Mouse (Mus musculus) heart, adult 2 months (tissue): Measurements from ENCODE around the gene 1700024P04Rik. TPM values are rescaled to one million over a fixed set of nuclear protein-coding genes. Genes with fewer than 3 reads are reported as not detected.
A peak's percentile ranks its signal among the peaks of the same experiment; 100 is the strongest.
"Not testable (repeated sequence)": the region's sequence is repeated elsewhere in the genome, so short reads cannot be mapped to it uniquely, and the experiment has no call there.

Source experiments
- DNase-seq, 2 experiments: peaks; one replicate each; pipeline ENCODE4 v3.0.0; 2021
- H3K27ac ChIP-seq: fragments of 200-600 bp; 2 replicates; pipeline ENCODE4 v1.8.1; 2022
- H3K27me3 ChIP-seq: fragments of 200-500 bp; 2 replicates; pipeline ENCODE4 v1.6.1; 2012; ENCODE audit warnings: mild to moderate bottlenecking, low read length, inconsistent platforms, mixed read lengths; ENCODE audit not compliant: control insufficient read depth, insufficient read depth
- H3K36me3 ChIP-seq: fragments of 200-500 bp; 2 replicates; pipeline ENCODE4 v1.6.1; 2012; ENCODE audit warnings: low read length, inconsistent platforms; ENCODE audit not compliant: control insufficient read depth, insufficient read depth
- H3K4me1 ChIP-seq: fragments of 200-500 bp; 2 replicates; pipeline ENCODE4 v1.6.1; 2011; ENCODE audit warnings: low read length; ENCODE audit not compliant: control insufficient read depth, insufficient read depth
- H3K4me3 ChIP-seq: fragments of 200-600 bp; 2 replicates; pipeline ENCODE4 v1.8.1; 2022
- H3K79me2 ChIP-seq: fragments of 200-500 bp; replicated peaks from 2 replicates; pipeline ENCODE4 v1.6.1; 2012; ENCODE audit warnings: mild to moderate bottlenecking, inconsistent platforms, low read length, moderate library complexity, mixed read lengths; ENCODE audit not compliant: control insufficient read depth, insufficient read depth
- H3K9ac ChIP-seq: fragments of 200-500 bp; 2 replicates; pipeline ENCODE4 v1.6.1; 2012; ENCODE audit warnings: low read depth, mild to moderate bottlenecking, control low read depth, inconsistent platforms, low read length, mixed read lengths
- CTCF ChIP-seq: fragments of 200-600 bp; IDR thresholded peaks from 2 replicates; pipeline ENCODE4 v1.8.1; 2022; ENCODE audit warnings: antibody characterized with exemption, mild to moderate bottlenecking, moderate library complexity
- EP300 ChIP-seq: fragments of 200-500 bp; IDR thresholded peaks from 2 replicates; pipeline ENCODE4 v1.6.1; 2011; ENCODE audit warnings: low read depth, low read length, control low read depth; ENCODE audit not compliant: insufficient read depth
- POLR2A ChIP-seq: fragments of 200-500 bp; IDR thresholded peaks from 2 replicates; pipeline ENCODE4 v1.6.1; 2011; ENCODE audit warnings: mild to moderate bottlenecking, low read depth, low read length, control low read depth; ENCODE audit not compliant: insufficient read depth
- WGBS: fragments of 180-500 bp; shearing (Covaris S2); methylation state at CpG from one replicate; pipeline ENCODE4 v1.1.7; 2018; 5-methylcytosine and 5-hydroxymethylcytosine counted together
- intact Hi-C: fragments of 180-260 bp; cut with DNase I; formaldehyde crosslinking; loops from one replicate; pipeline ENCODE4 v1.15.1; 2025
- polyA plus RNA-seq: library from polyadenylated mRNA; depleted of rRNA; stranded (reverse); fragments of >200 nt; gene quantifications from 2 replicates; pipeline ENCODE4 v1.2.3, GENCODE M21; 2012
- total RNA-seq, 2 experiments: library from RNA; stranded (reverse); gene quantifications; 2 replicates each; pipeline ENCODE4 v1.2.3; 2021

The 1700024P04Rik gene
- total and polyA plus RNA-seq, 3 experiments, result not detected

DNA sequence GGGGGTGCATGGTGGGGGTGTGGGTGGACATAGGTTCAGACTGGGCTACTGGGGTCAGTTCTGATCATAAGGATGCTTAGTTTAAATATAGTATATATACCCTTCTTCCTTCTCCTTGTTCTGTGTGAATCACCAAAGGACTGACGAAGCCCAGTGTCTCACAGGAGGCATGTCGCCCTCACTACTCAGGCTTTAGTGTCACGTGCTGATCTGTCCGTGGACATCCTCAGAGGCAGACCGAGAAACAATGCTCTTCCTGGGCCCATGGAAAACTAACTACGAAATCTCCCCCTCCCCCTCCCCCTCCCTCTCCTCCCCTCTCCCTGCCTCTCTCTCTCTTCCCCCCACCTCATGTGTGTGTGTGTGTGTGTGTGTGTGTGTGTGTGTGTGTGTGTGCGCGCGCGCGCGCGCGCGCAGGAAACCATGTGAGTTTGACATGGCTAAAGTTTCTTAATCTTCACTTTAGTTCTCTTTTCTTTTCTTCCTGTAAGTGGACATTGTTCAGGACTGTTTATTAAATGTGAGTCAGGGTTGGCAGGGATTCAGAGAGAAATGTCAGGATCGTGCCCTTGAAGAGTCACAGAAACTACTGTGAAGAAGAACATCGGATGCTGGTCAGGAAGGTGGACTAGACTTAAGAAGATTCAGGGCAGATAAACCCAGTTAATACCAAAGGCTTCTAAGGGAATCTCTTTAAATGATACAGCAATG is 22.2 kb upstream of the 1700024P04Rik start:
- no peaks in the 10 kb centered on the region for H3K4me1 ChIP-seq
- DNase-seq, result no peak
- 70% methylated on average over 16 of the region's 17 CpGs for WGBS
- no peaks in the 10 kb centered on the region for H3K27me3 ChIP-seq
- no peaks in the 10 kb centered on the region for H3K36me3 ChIP-seq
- no peak overlapping the region for H3K27ac ChIP-seq
- H3K79me2 ChIP-seq, result no peaks in the 10 kb centered on the region
- H3K9ac ChIP-seq, result no peak overlapping the region
- intact Hi-C loops, result no loop called here
- H3K4me3 ChIP-seq, result no peak overlapping the region
- TF ChIP-seq CTCF (no peak), POLR2A (no peak), EP300 (no peak)

DNA sequence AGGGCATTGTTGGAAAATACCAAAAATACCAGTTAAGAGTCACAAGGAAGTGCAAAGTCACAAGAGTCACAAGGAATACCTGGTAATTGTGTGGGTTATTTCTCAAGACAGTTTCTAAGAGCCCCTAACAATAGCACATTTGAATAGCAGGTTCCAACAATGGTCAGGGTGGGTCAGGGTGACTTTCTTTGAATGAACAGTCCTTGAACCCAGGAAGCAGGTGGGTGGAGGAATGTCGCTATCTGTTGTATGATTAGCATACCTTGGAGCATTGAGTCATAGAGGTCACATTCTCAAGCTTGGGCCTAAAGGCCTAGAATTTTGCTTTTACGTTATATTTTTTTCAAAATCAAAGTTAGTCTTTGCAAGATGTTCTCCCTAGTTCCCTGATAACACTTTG is 17.3 kb upstream of the 1700024P04Rik start:
- intact Hi-C loops, H3K4me1 ChIP-seq, H3K4me3 ChIP-seq, H3K9ac ChIP-seq, H3K36me3 ChIP-seq, H3K27me3 ChIP-seq, DNase-seq, H3K27ac ChIP-seq, H3K79me2 ChIP-seq: not testable (repeated sequence)
- 96% methylated on average over 2 of the region's 2 CpGs for WGBS

DNA sequence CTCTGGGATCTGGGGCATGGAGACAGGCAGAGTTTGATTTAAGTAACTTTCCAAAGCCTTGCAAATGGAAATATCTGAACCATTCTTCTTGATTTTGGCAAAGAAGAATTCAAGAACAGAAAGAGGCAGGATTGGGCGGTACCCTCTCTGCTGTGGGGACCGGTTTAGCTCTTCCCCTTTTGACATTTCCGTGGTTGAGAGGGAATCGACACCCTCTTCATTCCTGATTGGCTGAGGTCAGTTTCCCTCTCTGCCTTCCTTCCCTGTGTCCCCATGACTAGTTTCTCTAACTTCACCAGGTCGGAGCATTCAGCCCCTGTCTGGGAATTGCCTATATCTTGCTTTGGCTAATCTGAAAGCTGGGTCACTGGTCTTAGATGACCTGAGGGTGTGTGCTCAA is 12.7 kb upstream of the 1700024P04Rik start:
- no peaks in the 10 kb centered on the region for H3K79me2 ChIP-seq
- intact Hi-C loops, result no loop called here
- no peaks in the 10 kb centered on the region for H3K36me3 ChIP-seq
- no peaks in the 10 kb centered on the region for H3K4me1 ChIP-seq
- WGBS, result 50% methylated on average over 5 of the region's 5 CpGs
- no peak overlapping the region for H3K4me3 ChIP-seq
- no peak overlapping the region for H3K9ac ChIP-seq
- DNase-seq, result peak in 1 of 2 experiments; percentile 17
- H3K27ac ChIP-seq, result no peak overlapping the region
- H3K27me3 ChIP-seq, result no peaks in the 10 kb centered on the region
- TF ChIP-seq EP300 (no peak), CTCF (no peak), POLR2A (no peak)

DNA sequence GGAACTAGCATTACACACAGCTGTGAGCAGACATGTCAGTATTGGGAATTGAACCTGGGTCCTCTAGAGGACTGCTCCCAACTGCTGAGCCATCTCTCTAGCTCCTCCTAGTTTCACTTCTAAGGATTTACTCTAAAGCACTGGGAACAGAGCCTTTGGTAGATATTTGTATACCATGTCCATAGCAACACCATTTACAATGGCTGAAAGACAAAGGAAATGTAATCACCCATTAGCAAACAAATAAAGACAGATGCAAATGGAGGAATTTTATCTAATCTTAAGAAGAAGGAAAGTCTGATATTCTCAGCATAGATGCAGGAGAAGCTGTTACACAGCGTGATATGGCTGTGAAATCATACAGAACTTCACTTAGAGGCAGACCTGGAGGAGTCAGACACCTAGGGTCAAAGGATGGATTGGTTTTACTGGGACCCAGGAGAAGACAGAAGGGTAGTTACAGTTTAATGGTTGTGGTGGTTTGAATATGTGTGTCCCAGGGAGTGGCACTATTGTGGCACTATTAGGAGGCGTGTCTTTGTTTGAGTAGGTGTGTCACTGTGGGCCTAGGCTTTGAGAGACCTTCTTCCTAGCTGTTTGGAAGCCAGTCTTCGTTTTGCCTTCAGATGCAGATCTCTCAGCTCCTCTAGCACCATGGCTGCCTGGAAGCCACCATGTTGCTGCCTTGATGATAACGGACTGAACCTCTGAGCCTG is 7.1 kb downstream of the 1700024P04Rik start:
- DNase-seq, result no peak
- Histone ChIP-seq H3K36me3 (no peaks in the 10 kb centered on the region), H3K27me3 (no peaks in the 10 kb centered on the region), H3K9ac (no peak overlapping the region), H3K79me2 (no peaks in the 10 kb centered on the region), H3K4me3 (no peak overlapping the region), H3K27ac (no peak overlapping the region), H3K4me1 (no peaks in the 10 kb centered on the region)
- 91% methylated on average over 4 of the region's 4 CpGs for WGBS
- no peak for TF ChIP-seq CTCF
- TF ChIP-seq POLR2A, result no peak
- no peak for TF ChIP-seq EP300
- intact Hi-C loops, result no loop called here

DNA sequence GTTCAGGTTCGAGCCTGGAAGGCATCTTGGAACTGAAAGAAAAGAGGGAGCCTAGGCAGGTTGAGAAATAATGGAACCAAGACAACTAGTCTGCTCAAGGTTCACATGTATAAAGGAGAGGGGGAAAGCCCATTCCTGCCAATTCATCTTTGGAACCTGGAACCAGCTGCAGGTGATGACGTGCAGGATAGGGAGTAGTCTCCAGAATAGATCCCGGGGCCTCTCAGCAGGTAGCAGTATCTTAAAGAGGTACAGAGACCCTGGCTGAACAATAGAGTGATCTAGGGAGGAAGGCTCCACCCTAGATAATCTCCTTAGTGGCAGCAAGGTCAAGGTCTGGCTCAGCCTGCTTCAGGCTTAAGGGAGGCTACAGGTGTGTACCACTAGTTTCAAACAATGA is 8.3 kb downstream of the 1700024P04Rik start:
- H3K27me3 ChIP-seq, H3K9ac ChIP-seq, intact Hi-C loops, H3K4me3 ChIP-seq, H3K27ac ChIP-seq, H3K4me1 ChIP-seq, H3K79me2 ChIP-seq, DNase-seq, H3K36me3 ChIP-seq: not testable (repeated sequence)
- 59% methylated on average over 3 of the region's 3 CpGs for WGBS

DNA sequence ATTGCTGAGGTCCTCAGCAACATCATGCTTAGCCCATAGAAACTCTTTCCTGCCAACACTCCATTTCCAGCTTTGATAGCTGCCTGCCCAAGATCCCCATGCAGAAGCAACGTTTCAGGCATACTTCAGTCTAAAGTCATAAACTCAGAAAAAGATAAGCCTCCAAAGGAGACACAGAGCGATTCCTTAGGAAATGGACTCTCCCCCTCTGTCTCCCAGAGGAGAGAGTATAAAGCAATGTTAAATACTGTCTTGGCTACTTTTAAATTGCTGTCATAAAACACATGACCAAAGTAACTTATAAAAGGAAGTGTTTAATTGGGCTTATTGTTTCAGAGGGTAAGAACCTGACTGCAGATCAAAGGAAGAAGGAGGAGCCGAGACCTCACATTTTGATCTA is 12.3 kb downstream of the 1700024P04Rik start:
- no peaks in the 10 kb centered on the region; the same call in 1 of the 2 replicates for H3K36me3 ChIP-seq
- DNase-seq, result no peak
- intact Hi-C loops, result no loop called here
- TF ChIP-seq CTCF (no peak), EP300 (no peak), POLR2A (no peak)
- H3K79me2 ChIP-seq, result no peaks in the 10 kb centered on the region
- H3K9ac ChIP-seq, result no peak overlapping the region
- WGBS, result 61% methylated on average over 3 of the region's 3 CpGs
- H3K4me1 ChIP-seq, result peaks cover 5% of the 10 kb centered on the region
- H3K4me3 ChIP-seq, result no peak overlapping the region
- no peaks in the 10 kb centered on the region for H3K27me3 ChIP-seq
- H3K27ac ChIP-seq, result no peak overlapping the region
